Mouse (Mus musculus) spleen, adult 10 weeks (tissue): ENCODE measurements around the gene Shroom2. TPM values are rescaled to one million over a fixed set of nuclear protein-coding genes. Genes with fewer than 3 reads are reported as not detected.

Experiments used
- polyA plus RNA-seq: library from polyadenylated mRNA; stranded (reverse); fragments of 350-450 nt; fragmentation: Illumina TruSeq; extraction: RNeasy Lipid Tissue Mini Kit (QIAGEN cat#74804); gene quantifications from one replicate; pipeline ENCODE4 v1.2.3, GENCODE M21; 2015; ENCODE audit warnings: low replicate concordance; ENCODE audit not compliant: insufficient read depth

Gene Shroom2
- polyA plus RNA-seq = 1.3 TPM

DNA sequence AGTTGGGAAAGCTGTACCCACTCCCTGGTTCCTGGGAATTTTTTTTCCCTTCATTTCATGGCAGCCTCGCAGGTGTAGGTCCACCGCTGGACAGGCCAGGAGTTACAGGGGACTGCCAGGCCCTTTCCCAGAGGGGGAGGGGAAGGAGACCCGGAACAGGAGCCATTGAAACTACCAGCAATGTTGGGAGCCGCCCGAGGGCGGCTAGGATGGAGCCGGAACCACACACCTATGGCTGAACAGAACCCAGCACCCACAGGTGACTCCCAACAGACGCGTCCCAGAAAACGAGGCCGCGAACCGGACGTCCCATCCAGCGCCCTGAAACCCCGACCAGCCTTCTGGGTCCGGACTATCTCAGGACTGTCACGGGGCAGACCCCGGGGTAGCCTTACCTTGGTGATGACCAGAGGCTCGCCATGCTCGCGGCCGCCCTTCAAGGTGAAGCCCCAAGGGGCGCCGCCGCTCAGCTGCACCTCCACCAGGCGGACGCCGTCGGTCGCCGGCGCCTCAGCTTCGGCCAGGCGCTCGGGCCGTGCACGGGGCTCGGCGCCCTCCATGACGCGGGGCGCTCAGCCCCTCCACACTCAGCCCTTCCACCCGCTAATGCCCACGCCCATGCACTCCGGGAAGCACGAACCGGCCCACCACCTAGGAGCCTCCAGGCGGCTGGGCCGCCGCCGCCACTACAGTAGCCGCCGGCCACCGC lies at the start of gene Shroom2:
Gene Shroom2, minus strand, starts transcription at position 575 of the 709 bp plus-strand sequence.

DNA sequence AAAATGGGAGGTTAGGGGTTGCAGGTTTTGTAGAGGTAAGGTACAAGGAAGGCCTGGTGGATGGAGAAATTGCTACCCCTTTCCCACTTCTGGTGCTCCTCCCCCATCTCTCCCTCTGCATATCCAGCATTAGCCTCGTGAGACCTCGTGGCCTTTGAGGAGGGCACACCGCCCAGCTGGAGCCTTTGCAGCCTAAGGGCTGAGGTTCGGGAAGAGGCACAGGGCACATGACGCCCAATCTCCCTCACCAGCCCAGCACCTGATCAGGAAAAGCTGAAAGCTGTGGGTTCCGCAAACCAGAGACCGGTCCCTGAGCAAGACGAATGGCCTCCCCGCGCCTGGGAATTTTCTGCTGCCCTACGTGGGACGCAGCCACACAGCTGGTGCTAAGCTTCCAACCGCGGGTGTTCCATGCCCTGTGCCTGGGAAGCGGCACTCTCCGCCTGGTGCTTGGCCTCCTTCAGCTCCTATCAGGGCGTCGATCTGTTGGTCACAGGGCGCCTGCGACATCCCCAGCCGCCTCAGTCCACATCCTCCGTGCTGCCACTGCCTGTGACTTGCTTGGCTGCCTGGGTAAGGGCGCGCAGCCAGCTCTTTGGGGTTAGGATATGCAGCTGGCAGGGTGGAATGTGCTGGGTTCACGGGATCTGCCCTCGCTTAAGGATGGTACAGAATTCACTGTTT lies 12.6 kb upstream of the Shroom2 start, which contains the start of gene Gpr143:
Gene Gpr143, plus strand, starts transcription at position 202 of the 684 bp plus-strand sequence.

DNA sequence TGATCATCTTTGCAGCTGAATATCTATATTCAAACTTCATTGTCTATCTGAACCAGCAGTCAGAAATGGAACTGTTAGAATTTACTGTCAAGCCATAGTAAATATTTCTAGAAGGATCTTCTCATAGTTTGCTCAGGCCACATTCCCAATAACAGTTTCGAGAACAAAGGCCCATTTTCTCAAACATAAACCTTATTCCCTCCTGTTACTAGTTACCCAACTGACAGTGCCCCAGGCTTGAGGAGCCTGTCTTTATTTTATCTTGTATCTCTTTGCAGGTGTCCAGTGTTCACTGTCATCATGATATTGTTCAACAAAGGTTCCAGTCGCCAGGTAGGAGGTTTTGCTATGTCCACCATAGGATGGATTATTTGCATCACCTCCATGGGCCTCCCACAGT lies 206.2 kb downstream of the Shroom2 start, which contains the start of gene Cldn34a:
Gene Cldn34a, plus strand, starts transcription at position 301 of the 400 bp plus-strand sequence.

Other genes with a start within 250 kb of the Shroom2 start
- not detected for gene Cldn34a, start 206.1 kb downstream of the Shroom2 start, polyA plus RNA-seq
- not detected for gene Gpr143, start 12.5 kb upstream of the Shroom2 start, polyA plus RNA-seq
- gene Usp51, start 237.0 kb upstream of the Shroom2 start, polyA plus RNA-seq = not detected